Mouse (Mus musculus): ENCODE data around the gene Nsun3.

DNA sequence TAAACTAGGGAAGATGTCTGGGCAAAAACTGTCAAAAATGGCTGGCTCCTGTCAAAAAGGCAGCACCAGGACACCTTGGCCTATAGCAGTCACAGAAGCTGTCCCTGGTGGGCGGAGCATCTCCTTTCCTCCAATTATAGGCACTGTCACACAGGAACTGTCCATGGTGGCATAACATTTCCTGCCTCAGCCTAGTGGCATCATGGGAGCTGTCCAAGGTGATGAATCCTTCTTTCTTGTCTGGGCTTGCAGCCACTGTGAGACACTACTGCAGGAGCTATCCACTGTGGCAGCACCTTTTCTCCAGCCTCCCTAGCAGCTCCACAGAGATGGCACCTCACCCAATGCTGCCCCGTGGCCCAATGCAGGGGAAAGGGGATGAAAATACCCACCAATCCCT lies 28.3 kb downstream of the Nsun3 start:
- TF ChIP-seq POLR2A (IDR thresholded peaks at IDR 0.05; ENCODE audit: insufficient read length, low read depth) (no peak), TCF12 (IDR thresholded peaks at IDR 0.05; ENCODE audit: insufficient read depth, poor library complexity, severe bottlenecking) (no peak), MYOD1 (IDR thresholded peaks at IDR 0.05; ENCODE audit: control insufficient read depth in 1 of 3, insufficient read length in 2 of 3, low read depth in 2 of 3) (no peak), POLR2AphosphoS2 (IDR thresholded peaks at IDR 0.05; ENCODE audit: insufficient read length, low read depth) (no peak), E2F4 (IDR thresholded peaks at IDR 0.05; ENCODE audit: insufficient read depth) (no peak), USF1 (IDR thresholded peaks at IDR 0.05; ENCODE audit: low read depth) (no peak), MAX (IDR thresholded peaks at IDR 0.05; ENCODE audit: low read depth) (peak; percentile 49), MYOG (IDR thresholded peaks at IDR 0.05; ENCODE audit: control insufficient read depth in 1 of 3, insufficient read depth in 1 of 3, insufficient read length in 2 of 3, low read depth in 2 of 3) (no peak), SRF (IDR thresholded peaks at IDR 0.05; ENCODE audit: control insufficient read depth, insufficient read length, low read depth) (no peak), TCF3 (IDR thresholded peaks at IDR 0.05; ENCODE audit: insufficient read length, low read depth) (no peak), CEBPB (IDR thresholded peaks at IDR 0.05; ENCODE audit: insufficient read depth, poor library complexity, severe bottlenecking) (no peak), REST (IDR thresholded peaks at IDR 0.05; ENCODE audit: insufficient read depth, insufficient read length) (peak; percentile 99)

All from myocyte (in vitro differentiated cells).